15 mouse cellular contexts compared by ENCODE assay signal in genomic region chr7:105570756-105571155, GRCm38 (mm10). TPM values are rescaled to one million over a fixed set of nuclear protein-coding genes. Genes with fewer than 3 reads are reported as not detected.
DNase-seq lines count a peak whose midpoint lies in the region; ATAC-seq lines count a peak whose summit lies in the region.
"Had no signal": no experiment of that assay in that cellular context is flagged by ENCODE, and none has a peak within 500 bp of the region (broad histone marks: within the 10 kb centered on the region; RNA-seq: fewer than 3 reads in every experiment).

No protein-coding gene starts in this region.

- H3K27ac ChIP-seq in hindbrain, embryonic 10.5 days: peak overlapping the region; percentile 81; the same call in 1 of the 2 replicates
- H3K27ac ChIP-seq in hindbrain, embryonic 11.5 days (ENCODE audit: low read depth, low read length): no peak overlapping the region
- peak overlapping the region; percentile 87; the same call in 1 of the 2 replicates for H3K27ac ChIP-seq in forebrain, embryonic 16.5 days (ENCODE audit: low read length)
- peak overlapping the region; percentile 87 for H3K27ac ChIP-seq in hindbrain, embryonic 16.5 days (ENCODE audit: low read depth, low read length)
- peak overlapping the region; percentile 84; the same call in 1 of the 2 replicates for H3K27ac ChIP-seq in neural tube, embryonic 14.5 days (ENCODE audit: low read depth, low read length)
- H3K27ac ChIP-seq: embryonic facial prominence, embryonic 12.5 days; heart, adult 2 months; kidney, postnatal 0 days; macrophage had no signal

- 80% methylated on average over 4 of the region's 4 CpGs for WGBS in hindbrain, embryonic 10.5 days
- 84% methylated on average over 4 of the region's 4 CpGs for WGBS in hindbrain, embryonic 11.5 days
- 77% methylated on average over 4 of the region's 4 CpGs for WGBS in forebrain, embryonic 16.5 days
- 68% methylated on average over 4 of the region's 4 CpGs for WGBS in hindbrain, embryonic 16.5 days
- 90% methylated on average over 4 of the region's 4 CpGs for WGBS in neural tube, embryonic 14.5 days

- no peak for ATAC-seq in hindbrain, embryonic 11.5 days (ENCODE audit: low FRiP score)
- ATAC-seq in forebrain, embryonic 16.5 days: no peak
- no peak for ATAC-seq in hindbrain, embryonic 16.5 days
- ATAC-seq in neural tube, embryonic 14.5 days (ENCODE audit: low read depth): no peak

- DNase-seq in hindbrain, embryonic 10.5 days (ENCODE audit: low spot score): no peak
- no peak for DNase-seq in hindbrain, embryonic 11.5 days (ENCODE audit: low spot score)
- DNase-seq in thymus, postnatal 25 days: no peak
- DNase-seq in embryo, embryonic 11 days: no peak
- DNase-seq: heart, adult 2 months; heart, postnatal 10 days; lung, adult 18-20 months; right cerebral cortex, postnatal 25 days had no signal

- no peaks in the 10 kb centered on the region for H3K27me3 ChIP-seq in hindbrain, embryonic 10.5 days (ENCODE audit: insufficient read depth, poor library complexity, severe bottlenecking)
- H3K27me3 ChIP-seq in hindbrain, embryonic 11.5 days (ENCODE audit: control insufficient read depth, insufficient read depth, low read length): no peaks in the 10 kb centered on the region
- no peaks in the 10 kb centered on the region for H3K27me3 ChIP-seq in forebrain, embryonic 16.5 days (replicated peaks; ENCODE audit: control insufficient read depth, insufficient read depth, low read length)
- H3K27me3 ChIP-seq in hindbrain, embryonic 16.5 days (replicated peaks; ENCODE audit: control insufficient read depth, insufficient read depth, low read length): no peaks in the 10 kb centered on the region
- no peaks in the 10 kb centered on the region for H3K27me3 ChIP-seq in neural tube, embryonic 14.5 days (ENCODE audit: control insufficient read depth, insufficient read depth, low read length)
- H3K27me3 ChIP-seq: embryonic facial prominence, embryonic 12.5 days had no signal

- no peak overlapping the region for H3K9ac ChIP-seq in hindbrain, embryonic 11.5 days (ENCODE audit: low read depth, low read length)
- no peak overlapping the region for H3K9ac ChIP-seq in forebrain, embryonic 16.5 days (replicated peaks; ENCODE audit: low read depth, low read length)
- H3K9ac ChIP-seq in hindbrain, embryonic 16.5 days (ENCODE audit: low read depth, low read length): no peak overlapping the region; the same call in 1 of the 2 replicates
- H3K9ac ChIP-seq in neural tube, embryonic 14.5 days (replicated peaks; ENCODE audit: low read depth, low read length): no peak overlapping the region
- H3K9ac ChIP-seq: embryonic facial prominence, embryonic 12.5 days had no signal

- no peak overlapping the region for H3K4me3 ChIP-seq in hindbrain, embryonic 10.5 days
- no peak overlapping the region for H3K4me3 ChIP-seq in hindbrain, embryonic 11.5 days (ENCODE audit: low read depth, low read length)
- H3K4me3 ChIP-seq in forebrain, embryonic 16.5 days (replicated peaks; ENCODE audit: low read length): no peak overlapping the region
- no peak overlapping the region for H3K4me3 ChIP-seq in hindbrain, embryonic 16.5 days (ENCODE audit: low read length)
- no peak overlapping the region for H3K4me3 ChIP-seq in neural tube, embryonic 14.5 days (ENCODE audit: low read depth, low read length)
- H3K4me3 ChIP-seq: embryonic facial prominence, embryonic 12.5 days; heart, adult 2 months had no signal

- no peak overlapping the region for H3K4me2 ChIP-seq in hindbrain, embryonic 11.5 days (replicated peaks; ENCODE audit: low read depth, low read length)
- peak overlapping the region; percentile 9; the same call in 1 of the 2 replicates for H3K4me2 ChIP-seq in forebrain, embryonic 16.5 days (ENCODE audit: low read length)
- 0 out of 2 replicates have a peak overlapping the region, but pooled peaks have one; percentile 23 for H3K4me2 ChIP-seq in hindbrain, embryonic 16.5 days (ENCODE audit: low read length)
- peak overlapping the region; percentile 50; the same call in 1 of the 2 replicates for H3K4me2 ChIP-seq in neural tube, embryonic 14.5 days (ENCODE audit: low read depth, low read length)

- no peaks in the 10 kb centered on the region for H3K9me3 ChIP-seq in hindbrain, embryonic 10.5 days
- no peaks in the 10 kb centered on the region for H3K9me3 ChIP-seq in hindbrain, embryonic 11.5 days (ENCODE audit: control insufficient read depth, low read length)
- H3K9me3 ChIP-seq in forebrain, embryonic 16.5 days (ENCODE audit: control insufficient read depth, low read length): no peaks in the 10 kb centered on the region
- H3K9me3 ChIP-seq in hindbrain, embryonic 16.5 days (ENCODE audit: control insufficient read depth, low read length): no peaks in the 10 kb centered on the region
- no peaks in the 10 kb centered on the region for H3K9me3 ChIP-seq in neural tube, embryonic 14.5 days (ENCODE audit: control insufficient read depth, low read length)
- H3K9me3 ChIP-seq: embryonic facial prominence, embryonic 12.5 days; G1E had no signal

- peaks cover 52% of the 10 kb centered on the region for H3K36me3 ChIP-seq in hindbrain, embryonic 10.5 days
- peaks cover 12% of the 10 kb centered on the region; the same call in 1 of the 2 replicates for H3K36me3 ChIP-seq in hindbrain, embryonic 11.5 days (ENCODE audit: control insufficient read depth, insufficient read depth, low read length)
- H3K36me3 ChIP-seq in forebrain, embryonic 16.5 days (ENCODE audit: control insufficient read depth, insufficient read depth): peaks cover 17% of the 10 kb centered on the region
- peaks cover 31% of the 10 kb centered on the region for H3K36me3 ChIP-seq in hindbrain, embryonic 16.5 days (ENCODE audit: control insufficient read depth, insufficient read depth, low read length)
- peaks cover 22% of the 10 kb centered on the region for H3K36me3 ChIP-seq in neural tube, embryonic 14.5 days (ENCODE audit: control insufficient read depth, insufficient read depth, low read length)
- H3K36me3 ChIP-seq: G1E had no signal

- peaks cover 28% of the 10 kb centered on the region for H3K4me1 ChIP-seq in hindbrain, embryonic 10.5 days (replicated peaks)
- H3K4me1 ChIP-seq in hindbrain, embryonic 11.5 days (replicated peaks; ENCODE audit: control insufficient read depth, insufficient read depth, low read length): peaks cover 13% of the 10 kb centered on the region
- H3K4me1 ChIP-seq in forebrain, embryonic 16.5 days (replicated peaks; ENCODE audit: control insufficient read depth, insufficient read depth, low read length): peaks cover 37% of the 10 kb centered on the region
- peaks cover 50% of the 10 kb centered on the region for H3K4me1 ChIP-seq in hindbrain, embryonic 16.5 days (ENCODE audit: control insufficient read depth, insufficient read depth, low read depth, low read length)
- peaks cover 35% of the 10 kb centered on the region for H3K4me1 ChIP-seq in neural tube, embryonic 14.5 days (ENCODE audit: control insufficient read depth, insufficient read depth, low read length)

RNA-seq across cellular contexts. Expression of gene Apbb1, which starts 10.7 kb away (rescaled TPM):
- 118 and 171 TPM in 2 replicates for polyA plus RNA-seq in hindbrain, embryonic 10.5 days (2016; fragmentation: Nextera tagmentation; extraction: Ambion mirVana)
- polyA plus RNA-seq in hindbrain, embryonic 11.5 days (2014; fragmentation: Nextera tagmentation; extraction: Ambion mirVana): 94.6 and 112 TPM in 2 replicates
- polyA plus RNA-seq in forebrain, embryonic 16.5 days (2015; fragmentation: Nextera tagmentation; extraction: Ambion mirVana): 249 and 300 TPM in 2 replicates
- polyA plus RNA-seq in hindbrain, embryonic 16.5 days (2015; fragmentation: Nextera tagmentation; extraction: Ambion mirVana): 344 and 354 TPM in 2 replicates
- polyA plus RNA-seq in neural tube, embryonic 14.5 days (2014; fragmentation: Nextera tagmentation; extraction: Ambion mirVana): 220 and 224 TPM in 2 replicates

RNA-seq across cellular contexts. Expression of gene Smpd1, which starts 16.6 kb away (rescaled TPM):
- 36.8 and 52.4 TPM in 2 replicates for polyA plus RNA-seq in hindbrain, embryonic 10.5 days (2016; fragmentation: Nextera tagmentation; extraction: Ambion mirVana)
- polyA plus RNA-seq in hindbrain, embryonic 11.5 days (2014; fragmentation: Nextera tagmentation; extraction: Ambion mirVana): 51.2 and 52.5 TPM in 2 replicates
- 69.2 and 74.2 TPM in 2 replicates for polyA plus RNA-seq in forebrain, embryonic 16.5 days (2015; fragmentation: Nextera tagmentation; extraction: Ambion mirVana)
- polyA plus RNA-seq in hindbrain, embryonic 16.5 days (2015; fragmentation: Nextera tagmentation; extraction: Ambion mirVana): 110 and 111 TPM in 2 replicates
- polyA plus RNA-seq in neural tube, embryonic 14.5 days (2014; fragmentation: Nextera tagmentation; extraction: Ambion mirVana): 93.8 and 98.1 TPM in 2 replicates

RNA-seq across cellular contexts. Expression of gene Hpx, which starts 29.2 kb away (rescaled TPM):
- 0.20 and 0.25 TPM in 2 replicates for polyA plus RNA-seq in hindbrain, embryonic 10.5 days (2016; fragmentation: Nextera tagmentation; extraction: Ambion mirVana)
- polyA plus RNA-seq in hindbrain, embryonic 11.5 days (2014; fragmentation: Nextera tagmentation; extraction: Ambion mirVana): not detected in 2 replicates
- 0.14 TPM in 1 of 2 replicates, not detected in the other for polyA plus RNA-seq in forebrain, embryonic 16.5 days (2015; fragmentation: Nextera tagmentation; extraction: Ambion mirVana)
- polyA plus RNA-seq in hindbrain, embryonic 16.5 days (2015; fragmentation: Nextera tagmentation; extraction: Ambion mirVana): 0.18 and 0.20 TPM in 2 replicates
- polyA plus RNA-seq in neural tube, embryonic 14.5 days (2014; fragmentation: Nextera tagmentation; extraction: Ambion mirVana): 0.58 TPM in 1 of 2 replicates, not detected in the other
- polyA plus RNA-seq: G1E had no signal
